Mouse (Mus musculus) left cerebral cortex, postnatal 4 days (tissue): ENCODE measurements around the gene Arid1b. TPM values are rescaled to one million over a fixed set of nuclear protein-coding genes. Genes with fewer than 3 reads are reported as not detected.

ENCODE experiments used
- DNase-seq: peaks from one replicate; pipeline ENCODE4 v3.0.0-alpha.2; 2022
- intact Hi-C: fragments of 180-260 bp; cut with DNase I; formaldehyde crosslinking; loops from one replicate; pipeline ENCODE4 v1.15.1; 2025
- total RNA-seq, 2 experiments: library from RNA; stranded (reverse); gene quantifications; 2 replicates each; pipeline ENCODE4 v1.2.3; 2021

Gene Arid1b
- total RNA-seq, 2 experiments from 2014 or later = 103 to 107 TPM

DNA sequence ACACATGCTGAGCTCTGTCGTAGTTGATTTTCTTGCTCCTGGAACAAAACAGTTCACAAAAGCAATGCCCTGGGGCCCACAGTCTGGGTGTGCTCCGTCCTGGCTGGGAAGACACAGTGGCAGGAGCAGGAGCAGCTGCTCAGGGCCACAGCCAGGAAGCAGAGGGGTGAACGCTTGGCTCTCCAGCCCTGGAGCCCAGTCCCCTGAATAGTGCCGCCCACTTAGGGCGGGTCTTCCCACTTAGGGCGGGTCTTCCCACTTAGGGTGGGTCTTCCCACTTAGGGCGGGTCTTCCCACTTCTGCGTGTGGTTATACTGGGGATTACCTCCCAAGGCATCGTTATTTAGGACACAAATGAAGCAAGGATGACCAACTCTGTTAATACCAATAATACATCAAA lies 264.8 kb downstream of the Arid1b start:
- intact Hi-C loops = no loop called here

GRCm38 (mm10) chr17:5261131-5261651 lies 267.1 kb downstream of the Arid1b start:
- intact Hi-C loops = no loop called here

More for the DNA sequence above, 264.8 kb downstream of the Arid1b start:
- DNase-seq = no peak

GRCm38 (mm10) chr17:5261874-5262605 lies 267.9 kb downstream of the Arid1b start:
- no peak for DNase-seq
- intact Hi-C loops = no loop called here

More at GRCm38 (mm10) chr17:5261131-5261651, 267.1 kb downstream of the Arid1b start:
- DNase-seq = no peak

DNA sequence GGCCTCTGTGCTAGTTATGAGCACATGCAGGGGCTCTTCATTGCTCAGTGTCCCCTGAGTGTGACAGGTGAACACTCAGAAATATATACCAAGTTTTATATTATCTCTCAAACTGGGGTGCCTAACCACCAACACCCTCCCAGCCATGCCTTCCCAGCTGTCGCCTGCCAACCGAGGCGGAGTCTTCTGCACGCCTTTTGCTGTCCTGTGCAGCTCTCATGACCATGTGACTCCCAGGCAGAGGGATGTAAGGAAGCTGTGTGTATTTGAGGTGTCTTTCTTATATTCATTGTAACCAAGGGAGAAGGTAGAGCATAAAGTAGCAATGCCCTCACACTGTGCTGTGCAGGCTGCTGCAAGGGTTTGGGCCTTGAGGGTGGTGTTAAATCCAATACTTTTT lies 268.7 kb downstream of the Arid1b start:
- DNase-seq = no peak
- intact Hi-C loops = no loop called here

DNA sequence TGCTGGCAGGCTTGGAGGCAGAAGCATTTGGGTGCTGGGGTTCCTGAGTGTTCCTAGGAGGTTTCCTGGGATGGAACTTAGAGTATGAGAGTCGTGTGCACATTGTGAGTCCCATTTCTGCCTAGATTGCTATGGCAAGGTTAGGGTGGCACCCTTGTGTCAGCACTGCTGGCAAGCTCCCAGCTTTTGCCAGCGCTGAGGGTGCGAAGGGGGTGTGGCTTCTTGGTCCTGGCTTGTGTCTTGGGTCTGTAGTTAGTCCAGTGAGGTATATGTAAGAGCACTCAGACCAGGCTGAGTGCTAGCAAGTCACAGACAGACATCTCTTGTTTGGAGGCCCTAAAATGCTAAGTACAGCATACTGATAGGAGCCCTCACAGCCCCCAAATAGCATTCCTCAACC lies 270.7 kb downstream of the Arid1b start:
- intact Hi-C loops = no loop called here
- DNase-seq = no peak

DNA sequence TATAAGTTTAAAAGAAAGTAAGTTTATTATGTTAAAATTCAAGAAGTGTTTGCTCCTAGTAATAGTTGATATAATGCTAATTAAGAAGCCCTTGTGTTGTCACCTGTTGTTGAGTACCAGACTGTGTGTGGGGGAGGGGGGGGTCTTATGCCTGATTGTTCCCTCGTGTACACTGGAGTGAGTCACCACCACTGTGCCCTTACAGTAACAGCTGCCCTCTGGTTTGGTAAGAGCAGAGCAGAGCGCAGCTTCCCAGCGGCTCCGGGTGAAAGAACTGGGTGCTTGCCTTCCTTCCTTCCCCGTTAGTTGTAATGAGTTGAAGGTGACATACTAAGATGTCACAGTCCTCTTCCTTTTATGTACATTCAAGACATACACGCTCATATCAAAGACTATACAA lies 271.5 kb downstream of the Arid1b start:
- DNase-seq = no peak
- intact Hi-C loops = no loop called here

DNA sequence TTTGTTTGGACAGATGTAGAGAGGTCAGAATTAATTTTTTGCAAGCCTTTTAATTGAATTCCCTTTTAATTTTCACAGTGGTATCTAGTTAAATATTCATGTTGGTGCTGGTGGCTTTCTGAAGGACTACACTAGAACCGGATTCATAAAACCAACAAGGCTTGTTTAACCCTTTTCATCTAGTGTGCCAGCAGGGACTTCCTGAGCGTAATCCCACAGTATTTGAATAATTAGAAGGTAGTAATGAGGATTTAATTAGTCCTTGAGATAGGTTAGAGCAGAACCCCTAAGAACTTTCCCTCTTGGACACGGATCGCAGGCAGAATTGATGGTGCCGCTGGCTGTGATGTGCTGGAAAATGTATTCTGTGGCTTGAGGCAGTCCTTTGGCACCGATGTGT lies 273.6 kb downstream of the Arid1b start:
- intact Hi-C loops = no loop called here

GRCm38 (mm10) chr17:5269302-5269701 lies 275.2 kb downstream of the Arid1b start:
- intact Hi-C loops = no loop called here
- no peak for DNase-seq

More for the DNA sequence above, 273.6 kb downstream of the Arid1b start:
- no peak for DNase-seq

- intact Hi-C loops = no loop called here
- no peak for DNase-seq
These were observed 275.6 kb downstream of the Arid1b start for GRCm38 (mm10) chr17:5269774-5270173.

- DNase-seq = no peak
- intact Hi-C loops = no loop called here
These were observed 276.7 kb downstream of the Arid1b start for GRCm38 (mm10) chr17:5270823-5271222.

DNA sequence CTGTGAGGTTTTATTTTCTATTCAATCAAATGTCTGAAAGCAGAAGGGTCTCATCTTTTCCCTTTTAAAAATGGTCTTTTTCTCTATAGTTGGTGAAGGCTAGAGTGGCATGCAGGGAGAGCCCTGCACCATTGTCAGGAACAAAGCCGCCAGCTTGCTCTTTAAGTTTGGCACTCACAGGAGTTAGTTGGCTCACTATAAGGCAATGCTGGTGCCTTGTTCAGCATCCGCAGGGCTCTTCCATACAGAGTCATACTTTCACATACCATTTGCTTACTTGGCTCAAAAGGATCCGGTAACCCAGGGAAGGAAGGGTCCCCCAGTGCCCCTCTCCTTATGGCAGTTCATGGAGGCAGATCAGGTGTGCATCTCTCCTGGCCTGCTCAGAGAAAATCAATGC lies 279.0 kb downstream of the Arid1b start:
- intact Hi-C loops = no loop called here
- no peak for DNase-seq

- intact Hi-C loops = no loop called here
- no peak for DNase-seq
These were observed 279.6 kb downstream of the Arid1b start for GRCm38 (mm10) chr17:5273685-5274084.

DNA sequence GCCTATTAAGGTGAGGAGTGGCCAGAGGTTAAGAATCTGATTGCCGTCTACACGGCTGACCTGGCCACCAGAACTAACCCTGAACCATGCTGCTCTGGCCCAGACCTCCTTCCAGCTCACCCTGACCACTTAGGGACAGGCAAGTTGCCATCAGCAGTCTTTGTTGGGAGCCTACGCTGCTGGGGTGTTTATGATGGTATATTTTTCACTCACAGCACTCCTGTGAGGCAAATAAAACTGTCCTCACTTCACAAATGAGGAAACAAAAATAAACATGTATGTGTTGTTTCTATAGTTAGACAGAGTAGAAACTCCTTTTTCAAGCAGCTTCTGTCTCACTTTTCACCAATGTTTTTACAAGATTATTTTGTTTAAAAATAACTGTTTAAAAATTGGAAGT lies 280.3 kb downstream of the Arid1b start:
- intact Hi-C loops = no loop called here
- no peak for DNase-seq

DNA sequence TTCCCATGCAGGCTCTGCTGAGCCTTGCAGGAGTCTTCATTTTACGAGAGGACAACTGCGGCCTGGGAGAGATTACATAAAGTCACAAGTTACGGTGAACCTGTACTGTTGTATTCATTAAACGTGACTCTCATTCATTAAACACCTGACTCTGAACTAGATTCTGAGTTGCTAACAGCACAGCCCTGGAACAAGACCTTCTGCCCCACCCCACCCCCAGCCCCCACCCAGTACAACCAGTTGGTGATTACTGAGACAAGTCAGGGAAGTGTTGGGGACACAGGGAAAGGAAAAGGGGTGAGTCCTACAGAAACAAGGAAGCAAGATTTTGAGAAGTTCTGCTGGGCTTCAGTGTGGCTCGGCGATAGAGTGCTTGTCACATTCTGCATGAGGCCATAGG lies 281.6 kb downstream of the Arid1b start:
- intact Hi-C loops = no loop called here
- DNase-seq = no peak

GRCm38 (mm10) chr17:5277137-5277871 lies 283.2 kb downstream of the Arid1b start:
- intact Hi-C loops = no loop called here
- DNase-seq = no peak

DNA sequence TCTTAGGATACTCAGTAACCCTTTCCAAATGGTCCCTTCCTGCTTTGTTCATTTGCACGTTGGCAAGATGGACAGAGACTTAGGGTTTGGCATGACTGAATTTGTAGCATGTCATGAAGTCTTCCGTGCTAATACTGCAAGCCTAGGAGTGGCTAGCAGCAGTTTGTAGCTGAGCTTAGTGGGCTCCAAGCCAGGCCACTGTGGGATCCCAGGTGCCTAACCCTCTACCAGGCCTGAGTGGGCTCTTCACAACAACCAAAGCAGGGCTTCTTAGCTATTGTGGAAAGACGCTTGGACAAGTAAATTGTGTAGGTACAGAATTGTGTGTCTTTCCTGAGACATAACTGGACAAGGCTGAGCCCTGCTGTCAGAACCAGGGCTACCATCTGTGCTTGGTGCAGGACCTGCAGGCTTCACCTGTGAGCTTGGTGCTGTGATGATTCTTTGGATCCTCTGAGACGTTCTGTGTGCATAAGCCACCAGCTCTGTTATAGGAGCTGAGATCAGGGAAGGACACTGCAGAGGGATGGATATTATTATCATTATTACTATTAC lies 286.4 kb downstream of the Arid1b start:
- no peak for DNase-seq
- intact Hi-C loops = no loop called here

DNA sequence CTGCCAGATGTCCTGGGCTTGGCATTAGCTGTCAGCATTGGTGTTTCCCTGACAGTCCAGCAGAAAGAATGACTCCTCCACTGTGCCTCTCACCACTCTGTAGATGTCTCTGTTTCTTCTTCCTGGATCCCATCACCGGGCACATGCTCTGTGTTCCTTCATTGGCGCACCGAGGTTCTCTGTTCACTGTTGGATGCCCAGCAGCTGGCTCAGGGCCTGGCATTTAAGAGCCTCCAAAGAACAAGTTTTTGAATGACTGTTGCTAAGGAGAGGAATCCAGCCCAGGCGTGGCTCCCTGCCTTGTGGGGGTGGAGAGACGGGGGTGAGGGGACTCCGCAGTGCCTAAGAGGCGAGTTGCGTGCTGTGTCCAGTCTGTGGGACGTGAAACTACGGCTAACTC lies 290.7 kb downstream of the Arid1b start:
- DNase-seq = peak; percentile 80
- intact Hi-C loops = no loop called here

GRCm38 (mm10) chr17:5285877-5286440 lies 291.8 kb downstream of the Arid1b start:
- no peak for DNase-seq
- intact Hi-C loops = no loop called here

DNA sequence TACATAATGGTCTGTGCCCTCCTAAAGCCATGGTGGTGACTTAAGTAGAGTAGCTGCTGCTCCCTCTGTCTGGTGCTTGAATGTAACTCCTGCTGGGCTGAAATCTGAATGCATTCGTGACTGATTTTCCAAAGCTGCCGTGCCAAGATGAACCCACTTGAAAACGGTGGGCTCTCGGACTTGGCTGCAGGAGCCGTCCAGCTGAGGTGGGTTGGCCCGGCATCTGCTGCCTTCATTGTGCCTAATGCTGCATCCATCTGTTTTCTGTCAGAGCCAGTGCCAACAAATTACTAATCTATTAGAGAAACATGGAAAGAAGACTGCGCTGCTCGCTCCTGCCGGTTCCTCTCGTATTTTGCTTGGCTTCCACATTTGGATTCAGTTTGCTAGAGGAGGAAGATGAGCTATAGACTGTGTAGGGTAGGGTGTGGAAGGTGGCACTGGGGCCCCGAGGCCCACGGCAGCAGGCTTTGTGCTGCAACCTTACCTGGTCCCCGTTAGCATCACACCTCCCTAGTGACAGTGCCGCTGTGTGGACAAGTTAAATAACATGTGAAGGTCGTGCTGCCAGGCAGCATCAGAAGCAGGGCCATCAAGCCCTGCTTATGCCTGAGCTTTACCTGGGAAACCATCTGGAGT lies 292.6 kb downstream of the Arid1b start:
- DNase-seq = peak; percentile 91
- intact Hi-C loops = no loop called here

GRCm38 (mm10) chr17:5287210-5287591 lies 293.1 kb downstream of the Arid1b start:
- no peak for DNase-seq
- intact Hi-C loops = no loop called here

- DNase-seq = no peak
- intact Hi-C loops = no loop called here
These were observed 293.5 kb downstream of the Arid1b start for GRCm38 (mm10) chr17:5287641-5288040.
